Mouse (Mus musculus): Measurements from ENCODE around the gene Plcb1.
A peak's percentile ranks its signal among the peaks of the same experiment; 100 is the strongest.
"Not testable (repeated sequence)": the region's sequence is repeated elsewhere in the genome, so short reads cannot be mapped to it uniquely, and the experiment has no call there.

Gene Plcb1

DNA sequence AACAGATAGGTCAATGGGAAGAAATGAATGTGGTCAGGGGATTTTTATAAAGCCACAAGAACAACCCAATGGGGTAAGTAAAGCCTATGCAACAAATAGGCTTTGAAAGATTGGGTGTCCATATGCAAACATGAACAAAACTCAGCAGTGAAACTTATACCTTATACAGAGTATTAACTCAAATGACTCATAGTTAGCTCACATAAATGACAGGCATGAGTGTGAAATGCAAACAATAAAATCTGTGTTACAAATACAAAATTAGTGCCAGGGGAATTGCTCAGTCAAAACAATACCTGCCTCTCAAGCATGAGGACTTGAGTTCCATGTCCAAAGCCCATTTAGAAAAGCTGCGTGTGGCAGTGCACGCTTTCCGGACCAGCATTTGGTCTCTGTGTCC is 182.5 kb downstream of the Plcb1 start:
- no peak for DNase-seq (ENCODE audit: inconsistent ontology term)

DNA sequence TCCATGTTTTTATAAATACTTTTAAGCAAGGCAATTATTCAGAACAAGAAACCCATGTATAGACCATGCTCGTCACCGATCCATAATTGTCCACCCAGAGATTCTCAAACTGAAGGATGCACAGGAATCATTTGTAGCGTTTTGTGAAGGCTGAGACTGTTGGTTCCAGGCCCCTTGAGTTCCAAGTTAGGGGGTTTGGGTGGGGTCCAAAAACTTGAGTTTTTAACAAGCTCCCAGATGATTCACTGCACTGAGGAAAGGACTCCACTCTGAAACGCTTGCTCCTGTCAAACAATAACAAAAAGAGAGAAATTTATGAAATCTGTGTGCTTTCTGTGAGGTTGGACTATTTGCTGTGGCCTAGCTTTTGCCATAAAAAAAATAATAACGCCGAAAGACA is 186.5 kb downstream of the Plcb1 start:
- DNase-seq (ENCODE audit: inconsistent ontology term): peak; percentile 40

DNA sequence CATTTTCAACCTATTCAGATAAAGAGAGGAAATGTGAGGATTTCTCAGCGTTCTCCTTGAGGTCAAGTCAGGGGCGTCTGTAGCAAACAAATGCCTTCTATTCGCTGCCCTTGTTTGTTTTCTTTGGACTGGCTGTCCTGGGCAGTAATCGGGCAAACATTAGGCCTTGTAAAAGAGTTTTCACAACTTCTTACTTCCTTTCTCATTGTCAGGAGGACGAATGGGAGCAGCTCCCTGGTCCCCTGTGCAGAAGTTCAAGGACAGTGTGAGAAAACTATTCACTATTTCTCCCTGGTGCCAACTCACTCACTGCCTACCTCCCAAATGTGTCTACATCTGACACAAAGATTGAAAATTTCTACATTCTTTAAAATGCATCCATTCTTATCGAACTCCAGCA is 188.8 kb downstream of the Plcb1 start:
- no peak for DNase-seq (ENCODE audit: inconsistent ontology term)

DNA sequence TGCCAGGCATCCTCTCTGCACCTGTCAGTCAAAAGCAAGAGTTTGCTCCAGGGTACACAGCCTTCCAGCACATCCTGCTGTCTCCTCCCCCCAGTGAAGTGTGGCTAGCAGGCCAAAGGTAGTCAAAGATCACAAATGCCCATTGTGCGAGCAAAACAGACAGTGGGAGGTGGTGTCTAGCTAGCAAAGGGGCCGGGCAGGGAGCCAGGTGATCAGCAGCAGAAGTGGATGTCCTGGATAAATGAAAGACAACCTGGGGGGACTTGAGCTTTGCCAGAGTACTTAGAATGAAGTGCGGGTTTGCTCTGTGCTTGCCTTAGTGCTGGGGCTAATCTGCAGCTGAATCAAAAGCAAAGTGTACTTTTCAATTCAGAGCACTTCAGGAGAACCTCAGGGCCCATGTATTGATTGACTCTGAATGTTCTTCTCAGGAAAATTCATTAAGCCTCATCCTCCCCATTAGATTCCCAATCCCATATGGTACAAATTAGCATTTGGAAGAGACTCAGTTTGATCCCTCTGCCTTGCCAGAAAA is 191.0 kb downstream of the Plcb1 start:
- peak; percentile 67 for DNase-seq (ENCODE audit: inconsistent ontology term)

DNA sequence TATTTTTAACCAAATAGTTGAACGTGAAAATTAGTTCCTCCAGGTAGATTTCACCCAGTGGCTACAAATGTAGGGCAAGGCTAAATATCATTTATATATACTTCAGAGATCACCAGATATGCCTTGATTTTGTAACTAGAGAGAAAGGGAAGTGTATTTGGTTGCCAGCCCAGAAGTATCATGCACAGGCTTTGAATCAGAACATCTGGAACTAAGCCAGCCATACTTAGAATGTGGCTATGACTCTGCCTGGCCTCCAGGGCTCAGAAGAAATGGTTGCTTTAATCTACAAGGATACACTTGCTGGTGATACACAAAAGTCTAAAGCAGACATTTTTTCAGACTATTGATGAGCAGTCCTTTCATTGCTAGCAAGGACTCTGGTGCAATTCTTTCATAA is 191.8 kb downstream of the Plcb1 start:
- peak; percentile 90 for DNase-seq (ENCODE audit: inconsistent ontology term)

DNA sequence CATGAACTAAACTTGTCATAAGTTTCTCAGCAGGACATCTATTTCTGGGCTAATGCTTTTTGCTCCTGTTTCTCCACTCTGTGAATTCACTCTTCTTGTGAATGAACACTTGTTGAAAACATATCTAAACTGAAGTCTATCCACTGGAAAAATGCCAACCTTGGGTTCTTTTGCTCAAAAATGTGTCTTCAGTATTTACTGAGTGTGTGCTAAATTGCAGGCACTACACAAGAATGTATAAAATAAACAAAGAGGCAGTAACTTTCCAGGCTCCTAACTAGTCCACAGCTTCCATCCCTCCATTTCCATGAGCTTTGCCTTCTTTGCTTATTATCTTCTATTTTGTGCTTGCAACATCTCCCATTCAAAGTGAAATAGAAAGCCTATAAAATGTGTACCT is 195.5 kb downstream of the Plcb1 start:
- no peak for DNase-seq (ENCODE audit: inconsistent ontology term)

DNA sequence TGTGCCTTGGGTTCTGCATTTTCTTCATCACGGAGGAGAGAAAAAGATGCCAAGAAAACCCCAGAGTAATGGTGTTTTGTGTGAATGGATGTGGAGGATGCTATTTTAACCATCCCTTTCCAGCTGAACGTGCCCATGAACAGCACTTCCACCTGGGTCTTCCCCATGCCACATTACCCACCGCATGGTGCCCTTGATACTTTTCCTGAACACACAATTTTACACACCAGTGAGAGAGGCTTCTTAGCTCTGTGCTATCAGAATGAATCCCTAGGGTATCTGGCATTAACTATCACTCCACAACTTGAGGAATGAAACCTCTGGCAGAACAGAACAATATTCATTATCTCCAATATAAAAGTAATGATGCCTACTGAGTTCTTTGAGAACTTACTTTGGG is 199.0 kb downstream of the Plcb1 start:
- DNase-seq (ENCODE audit: inconsistent ontology term): no peak

DNA sequence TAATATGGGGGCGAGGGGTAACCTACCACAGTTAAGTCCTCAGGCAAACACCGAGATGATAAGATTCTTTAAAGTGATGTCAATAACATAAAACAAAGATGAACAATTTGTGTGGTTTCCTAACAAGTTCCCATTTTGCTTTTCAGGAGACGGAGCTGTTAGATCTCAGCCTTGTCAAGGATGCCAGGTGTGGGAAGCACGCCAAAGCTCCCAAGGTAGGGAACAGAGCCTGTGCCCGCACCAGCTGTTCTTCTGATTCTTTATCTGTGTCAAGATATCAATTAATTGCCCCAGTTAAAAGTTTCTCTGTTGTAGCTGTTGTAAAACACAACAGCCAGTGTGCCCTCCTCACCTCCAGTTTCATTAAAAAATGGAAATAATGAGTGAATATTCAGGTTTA is 202.1 kb downstream of the Plcb1 start:
- DNase-seq (ENCODE audit: inconsistent ontology term): no peak

DNA sequence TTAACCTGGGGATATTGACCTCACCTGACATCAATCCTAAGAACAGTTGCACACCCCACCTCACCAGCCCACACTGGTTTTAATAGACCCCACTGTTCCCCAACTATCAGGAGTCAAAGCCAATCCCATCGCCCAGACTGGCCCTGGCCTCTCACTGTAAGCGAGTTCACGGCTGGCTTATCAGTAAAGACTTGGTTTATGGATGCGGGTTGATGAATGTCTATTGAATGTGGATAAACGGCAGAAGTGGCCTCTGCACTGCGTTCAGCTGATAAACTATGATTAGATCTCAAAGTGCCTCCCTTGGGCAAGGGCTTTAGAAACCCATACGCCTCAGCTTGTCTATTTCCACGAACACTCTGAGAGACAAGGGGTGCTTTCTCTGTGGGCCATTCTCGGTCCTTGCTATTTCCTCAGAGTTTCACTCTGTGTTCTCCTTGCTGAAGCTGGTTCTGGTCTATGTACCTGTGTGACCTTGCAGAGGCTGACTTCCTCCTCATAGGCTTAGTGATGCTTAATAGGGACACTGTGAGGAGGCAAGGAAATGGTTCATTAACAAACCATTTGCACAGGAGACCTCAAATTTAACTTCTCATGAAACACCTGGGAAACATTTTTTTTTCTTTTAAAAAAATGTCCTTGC is 203.9 kb downstream of the Plcb1 start:
- no peak for DNase-seq (ENCODE audit: inconsistent ontology term)

DNA sequence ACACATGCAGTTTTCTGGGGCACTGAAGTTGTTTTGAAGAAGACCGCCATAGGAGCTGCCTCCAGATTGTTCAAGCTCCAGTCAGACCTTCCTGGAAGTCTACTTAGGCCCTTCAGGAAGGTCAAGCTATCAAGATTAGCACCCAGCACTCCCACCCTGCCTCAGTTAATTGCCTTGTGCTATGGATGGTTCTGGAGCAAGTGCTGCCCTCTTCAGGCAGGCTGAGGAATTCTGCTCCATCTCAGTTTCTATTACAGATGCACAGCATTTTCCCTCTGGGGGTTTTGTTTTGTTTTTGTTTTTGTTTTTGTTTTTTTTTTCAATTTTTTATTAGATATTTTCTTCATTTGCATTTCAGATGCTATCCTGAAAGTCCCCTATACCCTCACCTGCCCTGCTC is 221.3 kb downstream of the Plcb1 start:
- no peak for DNase-seq (ENCODE audit: inconsistent ontology term)

DNA sequence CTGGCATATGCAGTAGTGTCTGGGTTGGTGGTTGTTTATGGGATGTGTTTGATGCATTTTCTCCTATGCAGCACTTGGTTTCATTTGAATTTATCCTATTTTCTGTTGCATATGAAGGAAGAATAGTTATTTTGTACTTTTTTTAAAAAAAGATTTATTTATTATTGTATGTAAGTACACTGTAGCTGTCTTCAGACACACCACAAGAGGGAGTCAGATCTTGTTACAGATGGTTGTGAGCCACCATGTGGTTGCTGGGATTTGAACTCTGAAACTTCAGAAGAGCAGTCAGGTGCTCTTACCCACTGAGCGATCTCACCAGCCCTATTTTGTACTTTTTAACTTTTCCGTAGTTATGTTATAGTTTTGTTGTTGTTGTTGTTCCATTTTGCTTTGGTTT is 222.0 kb downstream of the Plcb1 start:
- not testable (repeated sequence) for DNase-seq (ENCODE audit: inconsistent ontology term)

DNA sequence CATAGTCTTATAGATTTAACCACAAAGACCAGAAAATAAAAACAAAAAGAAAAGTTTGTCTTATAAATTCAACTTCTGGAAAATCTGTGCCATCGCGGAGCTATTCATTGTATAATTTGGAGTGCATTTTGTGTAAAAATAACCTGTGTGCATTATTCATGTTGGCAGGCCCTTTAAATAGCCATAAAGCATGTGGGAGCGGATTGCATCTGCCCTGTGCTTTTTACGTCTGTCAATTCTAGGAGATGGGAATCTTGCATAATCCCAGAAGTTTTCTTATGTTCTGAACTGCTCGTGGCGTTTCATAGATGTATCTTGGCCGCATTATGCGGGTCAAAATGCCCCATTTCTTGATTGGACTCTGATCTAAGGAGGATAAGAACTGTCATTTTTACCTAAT is 224.5 kb downstream of the Plcb1 start:
- no peak for DNase-seq (ENCODE audit: inconsistent ontology term)

DNA sequence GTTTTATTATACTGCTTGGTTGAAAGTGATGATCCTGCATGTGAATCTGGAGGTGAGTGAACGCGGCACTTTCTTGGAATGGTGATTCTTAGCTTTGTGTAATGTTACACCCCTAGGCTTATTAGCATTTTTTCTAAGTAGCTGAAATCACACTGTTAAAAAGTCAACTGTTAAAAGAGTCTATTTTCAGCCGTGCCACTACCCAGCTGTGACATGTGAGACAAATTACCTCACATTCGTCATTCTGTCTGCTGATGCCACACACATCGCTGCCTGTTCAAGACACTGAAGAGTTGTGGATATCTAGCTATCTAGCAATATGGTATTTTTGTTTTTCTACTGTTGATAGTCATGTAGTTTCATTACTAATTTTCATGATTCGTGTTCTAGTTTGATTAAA is 229.6 kb downstream of the Plcb1 start:
- DNase-seq (ENCODE audit: inconsistent ontology term): no peak

DNA sequence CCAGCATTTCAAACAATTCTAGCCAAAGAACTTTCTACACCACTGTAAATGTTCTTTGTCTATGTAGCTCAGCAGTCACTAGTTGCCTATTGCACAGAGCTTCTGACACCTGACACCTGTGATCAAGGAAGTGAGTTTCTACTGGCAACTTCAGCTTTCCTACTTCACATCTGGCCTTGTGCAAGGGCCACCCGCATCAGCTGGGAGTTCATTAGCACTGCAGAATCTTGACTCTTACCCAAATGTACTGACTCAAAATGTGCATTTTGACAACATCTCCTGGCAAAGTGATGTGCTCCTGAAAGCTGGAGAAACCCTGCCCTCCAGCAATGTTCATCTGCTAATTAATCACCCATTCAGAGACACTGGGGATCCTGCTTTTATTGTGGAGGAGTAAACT is 232.4 kb downstream of the Plcb1 start:
- no peak for DNase-seq (ENCODE audit: inconsistent ontology term)

DNA sequence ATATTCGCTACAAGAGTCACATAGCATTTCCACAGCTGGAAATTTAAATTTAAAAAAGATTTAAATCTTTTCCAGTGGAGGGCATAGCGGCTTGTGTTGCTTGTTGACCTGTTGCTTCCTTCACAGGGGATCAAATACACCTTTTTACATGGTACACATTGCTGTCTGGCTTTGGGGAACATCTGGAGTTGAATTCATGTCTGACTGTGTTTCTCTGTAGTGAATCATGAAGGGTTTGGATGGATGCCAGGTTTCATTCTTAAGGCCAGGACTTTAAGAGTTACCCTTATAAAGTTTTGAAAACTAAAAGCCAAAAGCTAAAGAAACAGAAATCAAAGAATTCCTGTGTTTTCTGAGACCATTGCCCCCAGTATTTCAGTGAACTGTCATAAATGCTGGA is 232.8 kb downstream of the Plcb1 start:
- DNase-seq (ENCODE audit: inconsistent ontology term): no peak

DNA sequence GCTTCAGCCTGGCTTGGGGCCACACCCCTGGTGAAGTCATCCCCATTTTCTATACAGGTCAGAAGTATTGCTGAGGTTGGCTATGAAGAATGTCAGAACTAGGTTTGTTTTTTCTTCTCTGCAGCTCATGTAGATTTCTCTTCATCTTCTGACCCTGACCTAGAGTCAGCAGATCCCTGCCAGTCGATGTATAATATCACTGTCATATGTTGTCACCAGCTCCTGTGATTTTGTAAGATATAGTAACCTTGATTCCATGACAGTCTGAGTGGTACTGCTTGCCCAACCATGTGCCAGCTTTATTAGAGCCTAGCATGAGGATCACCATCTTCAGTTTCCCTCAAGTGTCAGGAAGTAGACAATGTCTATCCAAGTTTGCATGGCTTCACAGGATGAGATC is 233.7 kb downstream of the Plcb1 start:
- no peak for DNase-seq (ENCODE audit: inconsistent ontology term)

DNA sequence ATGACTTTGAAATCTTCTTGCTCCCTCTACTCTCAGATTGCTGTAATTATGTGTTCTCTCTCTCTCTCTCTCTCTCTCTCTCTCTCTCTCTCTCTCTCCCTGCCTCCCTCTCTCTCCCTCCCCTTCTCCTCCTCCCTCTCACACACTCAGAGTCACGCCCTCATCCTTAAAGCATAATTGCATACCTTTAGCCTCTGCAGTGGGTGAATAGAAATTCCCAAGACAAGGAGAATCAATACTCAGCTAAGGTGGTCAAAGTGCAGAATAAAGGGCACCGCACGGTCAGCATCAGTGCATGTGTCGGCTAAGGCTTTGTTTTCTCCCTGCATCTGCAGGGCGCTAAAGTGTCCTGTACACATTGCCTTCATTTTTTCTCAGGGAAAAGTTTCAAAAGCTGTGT is 243.4 kb downstream of the Plcb1 start:
- DNase-seq (ENCODE audit: inconsistent ontology term): no peak

DNA sequence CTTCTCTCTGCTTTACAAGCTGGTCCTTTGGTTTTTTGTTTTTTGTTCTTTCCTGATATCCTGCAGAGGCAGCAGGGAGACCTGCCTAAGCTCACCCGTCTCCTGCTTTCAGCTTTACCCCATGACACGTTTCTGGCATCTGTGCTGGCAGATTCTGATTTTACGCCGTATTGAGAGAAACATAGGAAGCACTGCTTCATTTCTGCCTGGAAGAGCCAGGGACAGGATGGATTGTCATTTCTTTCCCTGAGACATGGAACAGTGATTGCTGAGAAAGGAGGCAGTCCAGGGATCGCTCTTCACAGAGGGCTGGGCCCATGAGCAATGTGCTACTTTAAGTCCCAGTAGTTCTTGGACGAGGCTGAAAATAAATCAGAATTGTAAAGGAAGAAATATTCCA is 243.8 kb downstream of the Plcb1 start:
- no peak for DNase-seq (ENCODE audit: inconsistent ontology term)

DNA sequence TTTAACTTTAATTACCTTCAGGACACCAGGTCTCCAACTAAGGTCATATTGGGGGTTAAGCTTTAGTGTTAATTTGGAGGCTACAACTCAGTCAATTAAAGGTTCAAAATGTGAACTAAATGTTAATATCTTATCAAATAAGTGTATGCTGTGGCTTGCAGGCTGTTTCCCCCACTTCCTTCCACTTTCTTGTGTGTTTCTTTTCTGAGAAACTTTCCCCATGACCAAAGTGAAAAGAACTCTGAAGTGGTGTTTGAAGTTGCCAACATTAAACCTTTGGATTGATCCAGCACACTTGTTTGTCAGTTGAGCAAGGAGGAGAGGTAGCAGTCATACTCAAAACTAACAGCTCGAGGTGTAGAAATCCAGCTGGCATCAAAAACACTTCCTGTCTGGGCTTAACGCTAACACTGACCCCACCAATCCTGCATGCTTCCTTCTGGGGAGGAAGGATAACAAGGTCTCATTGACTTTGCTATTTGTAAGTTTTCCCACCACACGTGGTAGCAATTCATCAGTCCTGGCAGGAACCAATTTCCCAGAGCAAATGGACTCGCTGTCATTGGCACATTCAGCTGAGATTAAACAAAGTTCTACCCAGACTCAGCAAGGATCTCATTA is 249.9 kb downstream of the Plcb1 start:
- no peak for DNase-seq (ENCODE audit: inconsistent ontology term)

DNA sequence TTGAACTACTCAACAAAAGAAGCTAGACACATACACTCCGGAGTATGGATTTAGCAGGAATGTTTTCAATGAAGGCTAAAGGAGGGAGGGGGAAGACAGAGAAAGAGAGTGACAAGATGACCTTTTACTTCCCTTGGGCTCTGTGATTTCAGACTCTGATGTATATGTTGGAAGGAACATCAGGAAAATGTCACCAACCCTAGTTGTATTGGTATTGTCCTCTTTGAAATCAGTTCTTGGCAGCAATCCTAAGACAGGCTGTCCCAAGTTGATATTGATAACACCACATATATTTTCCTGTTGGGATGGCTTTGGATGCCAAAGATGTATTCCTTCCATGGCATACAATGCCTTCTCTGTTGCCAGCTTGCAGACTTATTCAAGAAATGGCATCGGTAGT is 262.9 kb downstream of the Plcb1 start:
- no peak for DNase-seq (ENCODE audit: inconsistent ontology term)

DNA sequence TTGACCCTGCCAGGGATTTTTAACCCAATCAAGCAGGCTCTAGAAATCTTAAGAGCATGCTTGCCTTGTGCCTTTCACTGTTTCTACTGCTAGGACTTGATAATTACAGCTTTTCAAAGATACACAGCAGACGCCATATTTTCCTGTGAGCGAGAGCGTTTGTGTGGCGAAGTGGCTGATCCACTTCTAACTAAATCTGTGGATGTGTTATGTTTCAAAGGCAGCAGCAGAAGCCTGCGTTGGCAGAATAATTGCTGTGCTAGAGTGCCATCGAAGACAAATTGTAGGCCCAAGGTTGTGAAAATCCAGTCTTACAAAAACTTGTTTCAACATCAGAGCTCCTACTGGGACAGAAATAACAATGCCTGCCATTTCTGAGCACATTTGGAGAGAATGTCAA is 263.4 kb downstream of the Plcb1 start:
- DNase-seq (ENCODE audit: inconsistent ontology term): no peak

DNA sequence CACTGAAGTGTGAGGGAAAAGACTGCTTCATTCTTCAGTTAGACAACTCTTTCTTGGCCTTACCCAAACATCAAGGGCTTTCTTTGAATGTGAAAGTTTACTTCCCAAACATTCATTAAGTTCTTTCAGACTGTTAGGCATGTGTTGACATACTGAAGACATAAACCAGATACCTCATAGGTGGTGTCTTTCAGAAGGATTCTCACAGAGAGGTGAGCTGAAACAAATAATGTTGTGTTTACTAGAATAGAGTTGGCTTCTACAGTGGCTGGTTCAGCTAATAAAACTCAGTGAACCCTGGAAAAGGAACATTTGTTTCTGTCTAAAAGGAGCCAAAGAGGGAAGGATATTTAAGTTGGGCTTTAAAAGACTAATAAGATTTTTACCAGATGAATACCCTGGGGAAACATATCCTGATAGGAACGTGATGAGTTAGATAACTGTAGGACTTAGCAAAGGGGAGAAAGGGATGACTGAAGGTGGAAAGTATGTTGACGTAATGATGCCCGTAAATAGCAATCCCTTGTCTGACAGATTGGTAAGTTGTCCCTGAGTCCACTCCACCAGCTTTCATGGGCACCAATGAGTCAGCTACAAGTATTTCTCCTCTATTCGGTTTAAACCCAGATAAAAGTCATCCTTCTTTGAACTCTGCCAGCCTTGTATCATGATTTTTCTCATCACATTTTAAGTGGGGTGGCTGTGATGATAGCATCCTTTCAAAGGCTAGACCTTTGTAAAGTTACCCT is 265.8 kb downstream of the Plcb1 start:
- DNase-seq (ENCODE audit: inconsistent ontology term): peak; percentile 49

DNA sequence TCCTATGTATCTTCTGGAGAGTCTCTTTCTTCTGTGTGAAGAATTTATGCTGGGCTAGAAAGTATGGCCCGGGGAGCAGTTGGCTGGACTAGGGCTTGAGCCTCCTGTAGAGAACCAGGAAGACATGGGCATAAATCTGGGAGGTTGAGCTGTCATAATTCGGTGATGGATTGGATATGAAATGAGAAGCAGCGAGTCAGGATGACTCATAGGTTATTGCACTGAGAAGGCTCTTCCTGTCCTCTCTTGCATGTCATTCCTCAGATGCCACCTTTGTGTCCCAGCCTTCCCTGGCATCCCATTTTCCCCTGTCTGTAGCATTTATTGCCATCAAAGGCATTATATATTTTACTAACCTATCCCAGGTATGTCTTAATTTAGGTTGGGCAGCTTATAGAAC is 267.5 kb downstream of the Plcb1 start:
- DNase-seq (ENCODE audit: inconsistent ontology term): peak; percentile 84

Measured in Muller cell, postnatal 12 days (primary cell).